Mouse (Mus musculus): ENCODE results near the gene Plekhg5. TPM values are rescaled to one million over a fixed set of nuclear protein-coding genes. Genes with fewer than 3 reads are reported as not detected.

Plekhg5 gene
- polyA plus RNA-seq, 1 experiment, result 46.7 TPM

DNA sequence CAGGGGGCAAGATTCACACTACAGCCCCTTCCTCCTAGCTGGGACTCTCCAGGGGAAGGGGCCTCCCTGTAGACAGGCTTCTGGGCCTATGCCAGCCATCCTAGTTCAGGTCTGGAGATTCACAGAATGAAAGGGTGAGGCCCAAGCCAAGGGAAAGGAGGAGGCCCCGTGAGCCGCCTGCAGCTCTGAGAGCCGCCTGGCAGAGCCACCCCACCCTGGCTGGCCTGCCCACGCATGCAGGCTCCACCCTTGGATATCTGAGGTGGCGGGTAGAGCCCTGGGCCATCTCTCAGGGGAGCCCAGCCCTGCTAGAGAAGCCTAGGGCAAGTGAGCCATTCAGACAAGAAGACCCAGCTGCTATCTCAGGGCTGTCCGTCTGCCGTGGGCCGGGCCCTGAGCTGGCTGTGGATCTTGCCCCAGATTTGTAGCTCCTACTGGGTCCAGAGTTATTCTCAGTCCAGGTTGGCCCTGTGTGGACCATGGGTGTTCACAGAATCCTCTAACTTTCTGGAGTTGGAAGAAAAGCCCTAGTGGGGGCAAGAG, 20.5 kb downstream of the Plekhg5 start:
- TF ChIP-seq CTCF (IDR thresholded peaks at IDR 0.05; ENCODE audit: insufficient read depth, low read length), result no peak
- TF ChIP-seq POLR2A (IDR thresholded peaks at IDR 0.05; ENCODE audit: borderline replicate concordance, extremely low read depth, low read depth, low read length), result no peak
- 63% methylated on average over 8 of the region's 8 CpGs for WGBS

DNA sequence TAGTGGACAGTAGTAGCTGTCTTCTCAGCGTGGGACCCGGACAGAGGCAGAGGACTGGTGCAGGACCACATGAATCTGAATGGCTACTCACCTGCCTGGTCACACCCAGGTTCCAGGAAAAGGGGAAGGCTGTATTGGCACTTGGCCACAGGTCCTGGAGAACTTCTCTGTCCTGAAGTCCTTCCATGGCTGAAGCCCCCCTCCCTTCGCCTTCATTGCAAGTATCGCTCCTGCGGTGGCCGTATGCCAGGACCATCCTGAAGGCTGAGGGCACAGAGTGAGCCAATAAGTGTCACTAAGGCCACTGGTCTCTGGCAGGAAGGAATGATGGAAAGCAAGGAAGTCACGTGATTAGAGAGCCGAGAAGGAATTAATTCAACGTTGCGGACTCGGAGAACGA, 21.9 kb downstream of the Plekhg5 start:
- Histone ChIP-seq H3K4me1 (ENCODE audit: control insufficient read depth, insufficient read depth, low read length) (0 out of 2 replicates have a peak, but pooled peaks cover 2% of the 10 kb centered on the region), H3K4me3 (replicated peaks; ENCODE audit: extremely low read depth, low read depth, low read length) (no peak overlapping the region)
- WGBS, result 67% methylated on average over 12 of the region's 12 CpGs
- no peak for DNase-seq
- TF ChIP-seq CTCF (IDR thresholded peaks at IDR 0.05; ENCODE audit: insufficient read depth, low read length) (no peak), POLR2A (IDR thresholded peaks at IDR 0.05; ENCODE audit: borderline replicate concordance, extremely low read depth, low read depth, low read length) (no peak)

More for the DNA sequence above, 20.5 kb downstream of the Plekhg5 start:
- Histone ChIP-seq H3K4me1 (ENCODE audit: control insufficient read depth, insufficient read depth, low read length) (0 out of 2 replicates have a peak, but pooled peaks cover 7% of the 10 kb centered on the region), H3K4me3 (replicated peaks; ENCODE audit: extremely low read depth, low read depth, low read length) (no peak overlapping the region)
- no peak for DNase-seq

DNA sequence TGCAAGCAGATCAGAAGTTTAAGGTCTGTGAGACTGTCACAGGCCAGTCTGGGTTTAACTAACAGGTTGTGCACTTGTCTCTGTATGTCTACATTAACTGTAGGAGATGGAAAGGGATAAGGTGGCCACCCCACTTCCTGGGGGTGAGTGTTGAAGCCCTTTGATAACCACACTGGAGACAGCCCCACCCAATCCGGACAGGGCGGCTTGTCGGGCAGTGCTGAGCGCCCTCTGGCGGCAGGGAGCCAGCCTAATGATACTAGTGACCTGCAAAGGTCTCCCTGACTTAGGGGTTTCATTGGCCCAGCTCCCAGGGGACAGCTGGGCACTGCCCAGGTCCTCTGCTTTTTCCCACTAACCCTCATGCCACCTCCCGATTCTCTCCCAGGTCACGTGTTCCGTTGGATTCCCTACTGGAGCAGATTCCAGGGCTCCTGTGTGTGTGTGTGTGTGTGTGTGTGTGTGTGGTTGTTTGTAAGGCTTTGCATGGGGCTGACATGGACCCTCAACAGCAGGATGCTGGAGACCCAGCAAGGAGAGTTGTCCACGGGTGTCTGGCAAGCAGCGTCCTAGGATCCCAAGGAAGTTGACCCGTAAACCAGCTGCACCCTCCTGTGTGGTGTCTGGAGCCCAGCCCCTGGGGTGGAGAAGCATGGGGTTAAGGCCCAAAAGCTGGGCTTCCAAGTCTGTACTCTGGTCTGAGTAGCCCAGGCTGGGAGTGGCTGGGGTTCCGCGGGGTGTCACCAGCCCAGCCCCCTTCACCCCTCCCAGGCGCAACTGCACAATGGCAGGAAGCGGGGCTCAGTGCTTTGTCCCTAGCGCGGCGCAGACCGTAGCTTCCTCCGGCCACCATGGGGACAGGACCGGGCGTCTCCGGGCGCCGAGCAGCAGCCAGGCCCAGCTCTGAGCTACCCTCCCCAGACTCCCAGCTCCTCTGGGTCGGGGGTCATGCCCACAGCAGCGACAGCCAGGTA, 23.9 kb downstream of the Plekhg5 start:
- Histone ChIP-seq H3K4me3 (replicated peaks; ENCODE audit: extremely low read depth, low read depth, low read length) (peak overlapping the region; percentile 86), H3K4me1 (ENCODE audit: control insufficient read depth, insufficient read depth, low read length) (peaks cover 11% of the 10 kb centered on the region)
- TF ChIP-seq POLR2A (IDR thresholded peaks at IDR 0.05; ENCODE audit: borderline replicate concordance, extremely low read depth, low read depth, low read length) (peak; percentile 43; the same call in 1 of the 2 replicates), CTCF (IDR thresholded peaks at IDR 0.05; ENCODE audit: insufficient read depth, low read length) (peak; percentile 76)
- 23% methylated on average over 27 of the region's 27 CpGs for WGBS
- peak; percentile 85 for DNase-seq

DNA sequence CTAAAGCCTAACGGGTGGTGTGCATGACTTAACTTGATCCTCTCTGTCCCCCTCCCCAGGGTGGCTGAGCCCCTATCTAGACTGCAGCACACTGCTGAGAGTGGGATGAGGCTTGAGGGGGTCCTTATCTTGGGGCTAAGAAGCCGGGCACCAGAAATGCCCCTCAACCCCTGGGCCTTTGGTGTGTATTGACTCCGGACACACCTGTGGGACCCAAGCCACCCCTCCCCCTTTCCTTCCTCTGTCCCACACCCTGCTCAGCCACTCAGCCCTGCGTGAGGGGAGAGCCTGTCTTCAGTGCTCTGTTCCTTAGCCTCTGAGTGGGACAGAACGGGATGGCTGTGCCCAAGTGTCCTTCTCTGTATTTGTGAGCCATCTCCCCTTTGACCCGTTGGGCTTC, 24.6 kb downstream of the Plekhg5 start:
- 29% methylated on average over 6 of the region's 6 CpGs for WGBS
- TF ChIP-seq POLR2A (IDR thresholded peaks at IDR 0.05; ENCODE audit: borderline replicate concordance, extremely low read depth, low read depth, low read length) (no peak), CTCF (IDR thresholded peaks at IDR 0.05; ENCODE audit: insufficient read depth, low read length) (no peak)
- Histone ChIP-seq H3K4me1 (ENCODE audit: control insufficient read depth, insufficient read depth, low read length) (peaks cover 15% of the 10 kb centered on the region), H3K4me3 (replicated peaks; ENCODE audit: extremely low read depth, low read depth, low read length) (peak overlapping the region; percentile 86)
- DNase-seq, result no peak

DNA sequence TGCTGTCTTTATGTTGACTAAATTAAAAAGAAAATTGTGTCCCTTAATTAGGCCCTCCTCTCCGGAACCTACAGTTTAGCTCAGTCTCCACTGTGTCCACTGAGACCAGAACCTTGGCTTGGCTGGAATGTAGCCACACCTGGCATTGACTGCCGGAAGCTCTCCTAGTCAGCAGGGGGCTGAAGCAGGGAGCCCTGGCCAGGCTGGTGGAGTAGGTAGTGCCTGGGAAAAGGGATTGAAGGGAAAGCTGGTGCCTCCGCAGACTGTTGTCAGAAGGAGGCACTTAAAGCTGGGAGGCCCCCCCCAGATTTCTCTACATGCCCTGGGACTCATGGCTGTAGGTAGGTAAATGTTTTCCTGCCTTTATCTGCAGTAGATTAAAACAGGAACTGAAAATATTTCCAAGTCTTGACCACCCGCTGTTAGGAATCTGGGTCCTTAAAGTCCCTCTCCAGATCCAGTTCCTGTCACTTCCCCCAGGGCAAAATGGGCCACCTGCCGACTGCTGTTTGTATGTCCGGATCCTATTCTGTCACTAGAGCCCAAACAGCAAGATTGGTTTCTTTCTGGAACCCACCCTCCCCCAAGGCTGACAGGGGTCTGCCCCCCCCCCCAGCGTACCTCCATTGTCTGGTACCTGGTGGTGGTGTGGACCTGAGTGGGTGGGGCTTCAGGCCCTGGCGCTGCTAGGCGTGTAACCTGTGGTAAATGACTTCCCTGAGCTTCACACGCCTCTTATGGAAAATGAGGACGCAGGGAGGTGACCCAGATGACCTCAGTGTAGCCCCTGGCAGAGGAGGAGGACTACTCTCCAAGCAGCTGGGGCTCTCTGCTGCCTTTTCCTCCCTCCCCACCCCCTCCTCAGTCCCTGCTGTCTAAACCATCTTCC, 25.9 kb downstream of the Plekhg5 start:
- WGBS, result 28% methylated on average over 11 of the region's 11 CpGs
- H3K4me3 ChIP-seq (replicated peaks; ENCODE audit: extremely low read depth, low read depth, low read length), result peak overlapping the region; percentile 32
- peak; percentile 46 for DNase-seq

DNA sequence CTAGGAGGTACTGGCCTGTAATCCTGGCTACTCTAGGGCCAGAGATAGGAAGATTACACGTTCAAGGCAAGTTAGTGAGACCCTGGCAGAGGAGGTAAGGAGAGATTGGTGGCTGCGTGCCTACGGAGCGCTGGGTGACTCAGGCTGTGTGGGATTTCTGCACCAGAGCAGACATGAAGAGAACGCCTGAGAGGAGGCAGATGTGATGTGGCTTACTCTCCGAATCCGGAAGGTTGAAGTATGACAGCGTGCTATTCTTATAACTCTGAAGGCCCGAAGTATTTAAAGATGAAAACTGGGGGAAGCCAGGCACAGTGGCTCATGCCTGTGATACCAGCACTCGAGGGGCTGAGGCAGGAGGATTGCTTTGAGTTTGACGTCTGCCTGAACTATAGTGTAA, 28.2 kb downstream of the Plekhg5 start:
- DNase-seq, result no peak
- 46% methylated on average over 11 of the region's 11 CpGs for WGBS
- H3K4me3 ChIP-seq (replicated peaks; ENCODE audit: extremely low read depth, low read depth, low read length), result no peak overlapping the region
- peaks cover 15% of the 10 kb centered on the region for H3K4me1 ChIP-seq (ENCODE audit: control insufficient read depth, insufficient read depth, low read length)
- no peak for TF ChIP-seq POLR2A (IDR thresholded peaks at IDR 0.05; ENCODE audit: borderline replicate concordance, extremely low read depth, low read depth, low read length)
- TF ChIP-seq CTCF (IDR thresholded peaks at IDR 0.05; ENCODE audit: insufficient read depth, low read length), result no peak

More for the DNA sequence above, 25.9 kb downstream of the Plekhg5 start:
- TF ChIP-seq CTCF (IDR thresholded peaks at IDR 0.05; ENCODE audit: insufficient read depth, low read length) (no peak), POLR2A (IDR thresholded peaks at IDR 0.05; ENCODE audit: borderline replicate concordance, extremely low read depth, low read depth, low read length) (no peak)
- H3K4me1 ChIP-seq (ENCODE audit: control insufficient read depth, insufficient read depth, low read length), result peaks cover 15% of the 10 kb centered on the region

DNA sequence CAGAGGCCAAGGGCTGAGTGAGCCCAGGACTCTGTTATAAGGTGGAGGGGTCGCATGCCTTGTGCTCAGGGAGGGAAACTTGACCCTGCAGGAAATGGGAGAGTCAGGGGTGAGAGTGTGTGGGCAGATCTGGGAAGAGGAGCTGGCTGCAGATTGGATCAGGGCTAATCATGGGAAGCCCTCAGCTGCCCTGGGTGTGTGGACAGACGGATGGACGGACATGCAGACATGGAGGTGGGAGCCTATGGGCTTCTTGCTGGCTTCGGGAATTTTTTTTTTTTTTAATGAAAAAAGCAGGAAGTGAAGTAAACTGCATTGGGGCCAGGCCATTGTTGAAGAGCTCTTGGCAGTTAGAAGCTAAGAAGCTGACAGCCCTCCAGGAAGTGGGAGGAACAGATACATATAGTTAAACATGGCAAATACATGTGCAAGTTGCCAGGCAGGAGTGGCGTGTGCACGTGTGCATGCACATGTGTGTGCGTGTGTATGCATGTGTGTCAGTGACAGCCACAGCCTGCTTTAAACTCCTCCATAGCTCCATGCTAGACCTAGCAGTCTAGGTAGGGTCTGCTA, 28.9 kb downstream of the Plekhg5 start:
- TF ChIP-seq CTCF (IDR thresholded peaks at IDR 0.05; ENCODE audit: insufficient read depth, low read length) (no peak), POLR2A (IDR thresholded peaks at IDR 0.05; ENCODE audit: borderline replicate concordance, extremely low read depth, low read depth, low read length) (no peak)
- Histone ChIP-seq H3K4me1 (ENCODE audit: control insufficient read depth, insufficient read depth, low read length) (peaks cover 13% of the 10 kb centered on the region), H3K4me3 (replicated peaks; ENCODE audit: extremely low read depth, low read depth, low read length) (no peak overlapping the region)
- no peak for DNase-seq
- 28% methylated on average over 7 of the region's 7 CpGs for WGBS

DNA sequence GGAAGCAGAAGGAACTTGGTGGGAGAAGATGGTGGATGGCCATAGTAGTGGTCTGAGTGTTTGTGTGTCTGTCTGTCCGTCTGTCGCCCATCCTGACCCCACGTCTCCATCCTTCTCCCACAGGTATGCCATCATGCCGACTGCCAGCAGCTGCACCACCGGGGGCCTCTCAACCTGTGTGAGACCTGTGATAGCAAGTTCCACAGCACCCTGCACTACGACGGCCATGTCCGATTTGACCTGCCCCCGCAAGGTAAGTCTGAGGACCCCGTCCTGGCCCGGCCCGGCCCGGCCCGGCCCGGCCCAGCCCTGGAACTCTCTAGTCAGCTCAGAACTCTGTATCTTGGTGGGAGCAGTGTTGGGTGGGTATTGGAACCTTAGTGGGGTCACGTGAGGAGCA, 29.6 kb downstream of the Plekhg5 start:
- 93% methylated on average over 16 of the region's 16 CpGs for WGBS
- TF ChIP-seq CTCF (IDR thresholded peaks at IDR 0.05; ENCODE audit: insufficient read depth, low read length) (no peak), POLR2A (IDR thresholded peaks at IDR 0.05; ENCODE audit: borderline replicate concordance, extremely low read depth, low read depth, low read length) (no peak)
- DNase-seq, result no peak
- Histone ChIP-seq H3K4me1 (ENCODE audit: control insufficient read depth, insufficient read depth, low read length) (peaks cover 13% of the 10 kb centered on the region), H3K4me3 (replicated peaks; ENCODE audit: extremely low read depth, low read depth, low read length) (no peak overlapping the region)
